Mouse (Mus musculus) cerebellum, adult 9-10 months (tissue): ENCODE results near the gene Grb10.

Source experiments
- DNase-seq: peaks from one replicate; pipeline ENCODE4 v3.0.0; 2022

The Grb10 gene

GRCm38 (mm10) chr11:12026638-12027037 is 11.8 kb downstream of the Grb10 start:
- peak; percentile 75 for DNase-seq

- DNase-seq, result peak; percentile 86
Measured at GRCm38 (mm10) chr11:12025756-12026593, 12.5 kb downstream of the Grb10 start.

- DNase-seq, result no peak
Measured at GRCm38 (mm10) chr11:12025392-12025755, 13.1 kb downstream of the Grb10 start.

- no peak for DNase-seq
Measured at GRCm38 (mm10) chr11:12023051-12023450, 15.4 kb downstream of the Grb10 start.

- DNase-seq, result no peak
Measured at GRCm38 (mm10) chr11:12019651-12020050, 18.8 kb downstream of the Grb10 start.

GRCm38 (mm10) chr11:12018604-12019003 is 19.9 kb downstream of the Grb10 start:
- no peak for DNase-seq

GRCm38 (mm10) chr11:12010084-12010483 is 28.4 kb downstream of the Grb10 start:
- DNase-seq, result no peak

GRCm38 (mm10) chr11:12000293-12000910 is 38.1 kb downstream of the Grb10 start:
- no peak for DNase-seq

- no peak for DNase-seq
Measured at GRCm38 (mm10) chr11:11998881-11999280, 39.6 kb downstream of the Grb10 start.

GRCm38 (mm10) chr11:11997045-11997444 is 41.4 kb downstream of the Grb10 start:
- peak; percentile 21 for DNase-seq

GRCm38 (mm10) chr11:11995371-11995770 is 43.1 kb downstream of the Grb10 start:
- DNase-seq, result no peak

GRCm38 (mm10) chr11:11993807-11994206 is 44.7 kb downstream of the Grb10 start:
- no peak for DNase-seq

- no peak for DNase-seq
Measured at GRCm38 (mm10) chr11:11993183-11993582, 45.3 kb downstream of the Grb10 start.

GRCm38 (mm10) chr11:11989850-11990249 is 48.6 kb downstream of the Grb10 start:
- DNase-seq, result no peak

GRCm38 (mm10) chr11:11987233-11987632 is 51.2 kb downstream of the Grb10 start:
- peak; percentile 36 for DNase-seq

GRCm38 (mm10) chr11:11978611-11979197 is 59.8 kb downstream of the Grb10 start:
- no peak for DNase-seq

- DNase-seq, result peak; percentile 36
Measured at GRCm38 (mm10) chr11:11974591-11975255, 63.8 kb downstream of the Grb10 start.

GRCm38 (mm10) chr11:11973366-11974014 is 65.0 kb downstream of the Grb10 start:
- peak; percentile 55 for DNase-seq

GRCm38 (mm10) chr11:11972401-11973110 is 65.9 kb downstream of the Grb10 start:
- DNase-seq, result no peak

GRCm38 (mm10) chr11:11970246-11970645 is 68.2 kb downstream of the Grb10 start:
- no peak for DNase-seq

- no peak for DNase-seq
Measured at GRCm38 (mm10) chr11:11968830-11969229, 69.7 kb downstream of the Grb10 start.

- no peak for DNase-seq
Measured at GRCm38 (mm10) chr11:11967519-11967918, 71.0 kb downstream of the Grb10 start.
